Mouse (Mus musculus): ENCODE measurements around the gene Acad12.

DNA sequence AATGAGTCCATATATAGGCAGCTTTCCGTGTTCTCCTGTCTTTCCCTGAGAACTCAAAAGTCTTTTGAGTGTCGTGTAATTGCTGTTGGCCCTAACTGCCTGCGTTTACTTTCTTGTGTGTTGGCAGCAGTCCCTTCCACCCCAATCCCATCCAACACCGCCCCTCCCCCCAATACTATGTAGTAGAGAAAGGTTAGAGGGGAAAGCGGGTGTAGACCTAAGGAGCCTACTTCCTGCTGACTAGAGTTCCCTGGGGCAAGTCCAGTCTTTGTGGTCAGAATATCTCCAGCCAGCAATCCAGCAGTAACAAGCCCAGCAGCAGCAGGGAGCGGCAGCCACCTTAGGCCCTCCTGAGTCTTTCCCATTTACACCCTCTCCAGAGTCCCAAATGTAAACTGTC lies 49.7 kb upstream of the Acad12 start:
- no peak for TF ChIP-seq CTCF (IDR thresholded peaks at IDR 0.05; ENCODE audit: low read depth)
- no peak for TF ChIP-seq EP300 (optimal IDR thresholded peaks at IDR 0.05)
